Mouse (Mus musculus): ENCODE measurements at regions not wholly inside any gene's neighbourhood (a gene's known extent, or its start where the extent isn't known, plus 50 kb on each side); places are given as distances from the start of the nearest gene placed in this dataset.

DNA sequence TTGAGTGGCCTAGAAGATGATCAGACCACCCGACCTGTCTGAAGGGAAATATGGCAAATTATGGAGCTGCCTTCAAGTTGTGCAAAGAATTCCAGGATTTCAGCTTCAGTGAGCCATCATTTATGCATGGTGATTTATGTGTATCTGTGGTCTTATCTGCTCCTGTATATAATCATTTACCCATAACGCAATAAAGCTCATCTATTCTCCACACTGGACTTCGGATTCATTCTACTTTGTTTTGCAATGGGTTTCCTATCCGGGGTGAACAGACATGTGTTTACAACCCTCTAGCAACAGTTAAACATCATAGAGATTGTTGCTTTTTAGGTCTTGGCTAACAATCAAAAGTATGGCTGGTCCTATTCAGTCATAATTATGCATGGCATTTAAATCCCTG, 145.1 kb downstream of the Pcdh10 start:
- H3K4me2 ChIP-seq (replicated peaks; ENCODE audit: low read depth, low read length): no peak overlapping the region
- H3K27me3 ChIP-seq (ENCODE audit: control insufficient read depth, insufficient read depth, low read length): no peaks in the 10 kb centered on the region
- no peaks in the 10 kb centered on the region for H3K36me3 ChIP-seq (ENCODE audit: control insufficient read depth, insufficient read depth, low read length)
- no peak for ATAC-seq (ENCODE audit: low FRiP score)
- no peak overlapping the region for H3K4me3 ChIP-seq (ENCODE audit: low read depth, low read length)
- H3K27ac ChIP-seq (ENCODE audit: low read depth, low read length): no peak overlapping the region
- H3K4me1 ChIP-seq (replicated peaks; ENCODE audit: control insufficient read depth, insufficient read depth, low read length): no peaks in the 10 kb centered on the region
- 88% methylated on average over 4 of the region's 4 CpGs for WGBS
- H3K9me3 ChIP-seq (ENCODE audit: control insufficient read depth, low read length): no peaks in the 10 kb centered on the region
- no peak for DNase-seq (ENCODE audit: low spot score)
- no peak overlapping the region for H3K9ac ChIP-seq (ENCODE audit: low read depth, low read length)

DNA sequence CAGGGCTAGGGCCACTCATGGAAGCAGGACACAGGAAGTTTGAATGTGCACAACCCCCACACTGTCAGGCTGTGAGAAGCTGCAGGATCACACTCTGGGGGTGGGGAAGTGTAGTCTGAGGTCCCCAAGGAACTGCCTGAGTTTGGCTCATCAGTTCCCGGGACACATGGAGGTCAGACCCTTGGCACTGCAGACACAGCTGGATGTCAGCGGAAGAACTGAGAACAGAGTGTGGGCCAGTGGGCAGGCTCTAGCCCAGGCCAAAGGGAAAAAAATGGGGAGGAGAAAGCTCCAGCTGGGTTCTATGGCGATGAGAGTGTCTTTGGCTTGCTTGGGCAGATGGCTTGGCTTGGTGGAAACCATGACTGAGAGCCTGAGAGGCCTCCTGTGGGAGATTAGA, 168.9 kb downstream of the Pcdh10 start:
- Histone ChIP-seq H3K4me3 (ENCODE audit: low read depth, low read length) (no peak overlapping the region), H3K4me2 (replicated peaks; ENCODE audit: low read depth, low read length) (no peak overlapping the region), H3K9me3 (ENCODE audit: control insufficient read depth, low read length) (no peaks in the 10 kb centered on the region), H3K9ac (ENCODE audit: low read depth, low read length) (no peak overlapping the region), H3K36me3 (ENCODE audit: control insufficient read depth, insufficient read depth, low read length) (no peaks in the 10 kb centered on the region), H3K4me1 (replicated peaks; ENCODE audit: control insufficient read depth, insufficient read depth, low read length) (no peaks in the 10 kb centered on the region), H3K27me3 (ENCODE audit: control insufficient read depth, insufficient read depth, low read length) (no peaks in the 10 kb centered on the region), H3K27ac (ENCODE audit: low read depth, low read length) (no peak overlapping the region)
- no peak for DNase-seq (ENCODE audit: low spot score)
- WGBS: 91% methylated on average over 3 of the region's 3 CpGs
- ATAC-seq (ENCODE audit: low FRiP score): no peak

DNA sequence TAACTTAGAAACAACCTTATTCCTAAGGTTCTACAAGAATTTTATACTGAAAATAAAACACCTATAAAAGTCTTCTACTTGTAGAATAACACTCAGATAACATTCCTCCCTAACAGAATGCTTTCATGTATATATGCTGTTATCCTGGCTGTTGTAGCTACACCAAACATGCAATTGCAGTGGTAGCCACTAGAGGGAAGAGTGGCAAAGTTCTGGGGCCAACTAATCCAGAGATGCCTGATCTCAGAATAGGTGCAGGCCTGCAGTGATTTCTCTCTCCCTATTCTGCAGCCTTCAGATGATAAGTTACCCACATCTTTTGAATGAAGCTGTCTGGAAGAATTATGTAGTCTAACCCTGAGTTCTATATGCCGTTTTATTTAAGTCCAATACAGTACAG, 177.5 kb downstream of the Pcdh10 start:
- Histone ChIP-seq H3K9me3 (ENCODE audit: control insufficient read depth, low read length) (no peaks in the 10 kb centered on the region), H3K4me1 (replicated peaks; ENCODE audit: control insufficient read depth, insufficient read depth, low read length) (no peaks in the 10 kb centered on the region), H3K4me2 (replicated peaks; ENCODE audit: low read depth, low read length) (no peak overlapping the region), H3K27me3 (ENCODE audit: control insufficient read depth, insufficient read depth, low read length) (no peaks in the 10 kb centered on the region), H3K9ac (ENCODE audit: low read depth, low read length) (no peak overlapping the region), H3K36me3 (ENCODE audit: control insufficient read depth, insufficient read depth, low read length) (no peaks in the 10 kb centered on the region), H3K4me3 (ENCODE audit: low read depth, low read length) (no peak overlapping the region), H3K27ac (ENCODE audit: low read depth, low read length) (no peak overlapping the region)
- ATAC-seq (ENCODE audit: low FRiP score) (peak; percentile 67; the same call in 1 of the 2 replicates), DNase-seq (ENCODE audit: low spot score) (peak; percentile 74)
- 33% methylated on average over 1 of the region's 1 CpGs for WGBS

DNA sequence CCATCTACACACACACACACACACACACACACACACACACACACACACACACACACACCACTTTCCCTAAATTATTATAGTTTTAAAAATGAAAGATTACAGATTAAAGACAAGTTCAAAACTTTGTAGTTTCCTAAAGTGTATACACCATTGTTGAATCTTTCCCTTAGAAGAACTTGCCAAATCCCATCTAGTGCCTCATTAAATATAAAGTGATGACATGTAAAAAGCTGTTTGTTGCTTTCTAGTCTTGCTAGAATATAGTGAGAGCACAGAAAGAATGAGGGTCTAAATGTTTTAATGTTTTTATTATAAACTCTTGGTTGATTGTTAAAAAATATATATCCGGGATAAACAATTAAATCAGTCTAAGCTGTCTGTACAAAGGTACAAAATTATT, 194.8 kb downstream of the Pcdh10 start:
- Histone ChIP-seq H3K4me1 (replicated peaks; ENCODE audit: control insufficient read depth, insufficient read depth, low read length) (no peaks in the 10 kb centered on the region), H3K9me3 (ENCODE audit: control insufficient read depth, low read length) (no peaks in the 10 kb centered on the region), H3K4me2 (replicated peaks; ENCODE audit: low read depth, low read length) (no peak overlapping the region), H3K27ac (ENCODE audit: low read depth, low read length) (no peak overlapping the region), H3K9ac (ENCODE audit: low read depth, low read length) (no peak overlapping the region), H3K4me3 (ENCODE audit: low read depth, low read length) (no peak overlapping the region), H3K36me3 (ENCODE audit: control insufficient read depth, insufficient read depth, low read length) (no peaks in the 10 kb centered on the region), H3K27me3 (ENCODE audit: control insufficient read depth, insufficient read depth, low read length) (no peaks in the 10 kb centered on the region)
- DNase-seq (ENCODE audit: low spot score) (no peak), ATAC-seq (ENCODE audit: low FRiP score) (no peak)
- 93% methylated on average over 1 of the region's 1 CpGs for WGBS

DNA sequence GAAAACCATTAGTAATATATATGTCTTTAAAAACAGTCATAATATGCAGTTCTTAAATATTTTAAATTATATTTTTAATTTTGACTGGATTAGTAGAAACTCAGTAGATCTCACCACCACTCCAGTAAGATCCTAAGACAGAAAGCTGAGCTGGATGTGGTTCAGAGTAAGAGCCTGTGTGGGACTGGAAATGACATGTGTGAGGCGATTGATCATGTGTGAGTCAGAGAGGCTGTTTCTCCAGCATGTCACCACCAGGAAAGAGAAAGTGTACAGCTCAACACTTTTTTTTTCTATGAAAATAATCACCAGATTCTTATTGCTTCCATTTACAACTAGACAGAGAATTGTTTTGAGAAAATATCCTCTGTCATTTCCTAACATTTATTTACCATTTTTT, 198.8 kb downstream of the Pcdh10 start:
- Histone ChIP-seq H3K4me3 (ENCODE audit: low read depth, low read length) (no peak overlapping the region), H3K36me3 (ENCODE audit: control insufficient read depth, insufficient read depth, low read length) (no peaks in the 10 kb centered on the region), H3K9me3 (ENCODE audit: control insufficient read depth, low read length) (no peaks in the 10 kb centered on the region), H3K4me2 (replicated peaks; ENCODE audit: low read depth, low read length) (no peak overlapping the region), H3K9ac (ENCODE audit: low read depth, low read length) (no peak overlapping the region), H3K27me3 (ENCODE audit: control insufficient read depth, insufficient read depth, low read length) (no peaks in the 10 kb centered on the region), H3K27ac (ENCODE audit: low read depth, low read length) (no peak overlapping the region), H3K4me1 (replicated peaks; ENCODE audit: control insufficient read depth, insufficient read depth, low read length) (no peaks in the 10 kb centered on the region)
- 92% methylated on average over 1 of the region's 1 CpGs for WGBS
- no peak for ATAC-seq (ENCODE audit: low FRiP score)
- no peak for DNase-seq (ENCODE audit: low spot score)

DNA sequence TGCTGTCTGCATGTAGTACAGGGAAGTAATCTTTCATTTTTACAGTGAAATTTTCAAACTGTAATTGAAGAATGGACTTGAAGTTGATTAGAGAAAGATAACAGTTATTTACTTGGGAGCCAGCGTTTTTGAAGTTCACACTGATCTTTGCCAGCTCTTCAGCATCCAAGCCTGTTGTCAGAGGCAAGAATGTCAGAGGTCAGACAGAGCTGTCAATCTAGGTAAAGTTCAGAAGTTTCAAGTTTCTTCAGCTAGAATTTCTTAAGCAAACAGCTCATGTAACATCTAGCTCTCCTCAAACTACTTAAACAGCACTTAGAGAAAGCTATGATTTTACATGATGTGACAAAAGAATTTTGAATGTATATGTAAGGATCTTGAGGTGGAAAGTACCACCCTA, 215.4 kb downstream of the Pcdh10 start:
- 32% methylated on average over 1 of the region's 1 CpGs for WGBS
- no peaks in the 10 kb centered on the region for H3K36me3 ChIP-seq (ENCODE audit: control insufficient read depth, insufficient read depth, low read length)
- no peaks in the 10 kb centered on the region for H3K9me3 ChIP-seq (ENCODE audit: control insufficient read depth, low read length)
- H3K27me3 ChIP-seq (ENCODE audit: control insufficient read depth, insufficient read depth, low read length): no peaks in the 10 kb centered on the region
- no peak overlapping the region for H3K4me2 ChIP-seq (replicated peaks; ENCODE audit: low read depth, low read length)
- H3K4me1 ChIP-seq (replicated peaks; ENCODE audit: control insufficient read depth, insufficient read depth, low read length): no peaks in the 10 kb centered on the region
- H3K9ac ChIP-seq (ENCODE audit: low read depth, low read length): no peak overlapping the region
- no peak overlapping the region for H3K4me3 ChIP-seq (ENCODE audit: low read depth, low read length)
- H3K27ac ChIP-seq (ENCODE audit: low read depth, low read length): no peak overlapping the region
- ATAC-seq (ENCODE audit: low FRiP score): no peak
- DNase-seq (ENCODE audit: low spot score): no peak

DNA sequence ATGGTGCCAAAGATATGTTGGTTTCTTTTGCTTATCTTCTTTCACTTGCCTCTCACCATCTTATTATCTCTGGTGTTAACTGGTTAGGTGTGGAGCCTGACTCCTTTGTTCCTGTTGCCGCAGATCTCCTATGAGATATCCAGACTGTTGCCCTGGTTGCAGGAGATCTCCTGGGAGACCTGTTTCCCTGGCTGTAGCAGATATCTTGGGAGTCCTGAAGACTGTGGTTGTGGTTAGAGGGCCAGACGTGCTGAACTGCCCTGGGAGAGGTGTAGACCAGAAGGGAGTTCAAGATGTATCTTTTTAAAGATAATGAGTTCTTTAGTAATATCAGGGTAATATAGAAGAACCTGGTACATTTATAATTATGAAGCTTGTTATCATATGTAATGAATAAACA, 224.1 kb downstream of the Pcdh10 start:
- Histone ChIP-seq H3K27me3 (ENCODE audit: control insufficient read depth, insufficient read depth, low read length) (no peaks in the 10 kb centered on the region), H3K36me3 (ENCODE audit: control insufficient read depth, insufficient read depth, low read length) (no peaks in the 10 kb centered on the region), H3K27ac (ENCODE audit: low read depth, low read length) (no peak overlapping the region), H3K9me3 (ENCODE audit: control insufficient read depth, low read length) (no peaks in the 10 kb centered on the region), H3K9ac (ENCODE audit: low read depth, low read length) (no peak overlapping the region), H3K4me2 (replicated peaks; ENCODE audit: low read depth, low read length) (no peak overlapping the region), H3K4me1 (replicated peaks; ENCODE audit: control insufficient read depth, insufficient read depth, low read length) (no peaks in the 10 kb centered on the region), H3K4me3 (ENCODE audit: low read depth, low read length) (no peak overlapping the region)
- WGBS: 82% methylated on average over 2 of the region's 2 CpGs
- DNase-seq (ENCODE audit: low spot score): no peak
- ATAC-seq (ENCODE audit: low FRiP score): no peak

DNA sequence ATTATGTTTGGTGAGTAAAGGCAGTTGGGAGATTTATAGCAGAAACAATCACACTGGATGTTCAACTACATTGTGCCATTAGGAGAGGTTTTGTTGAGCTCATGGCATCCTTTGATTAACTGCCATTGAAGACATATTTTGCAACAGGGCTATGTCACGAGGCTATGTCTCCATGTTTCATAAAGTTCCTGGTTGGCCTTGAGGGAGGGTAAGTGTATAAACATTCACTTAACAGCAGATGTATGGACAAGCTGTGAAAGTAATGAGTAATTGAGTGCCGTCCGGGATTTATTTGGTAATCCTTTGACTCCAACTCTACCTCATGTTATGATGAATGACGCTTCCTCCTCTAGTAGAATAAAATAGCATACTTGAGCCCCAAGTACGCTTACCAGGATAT, 225.0 kb downstream of the Pcdh10 start:
- no peak overlapping the region for H3K9ac ChIP-seq (ENCODE audit: low read depth, low read length)
- H3K27ac ChIP-seq (ENCODE audit: low read depth, low read length): no peak overlapping the region
- DNase-seq (ENCODE audit: low spot score): no peak
- WGBS: 78% methylated on average over 5 of the region's 5 CpGs
- H3K4me1 ChIP-seq (replicated peaks; ENCODE audit: control insufficient read depth, insufficient read depth, low read length): no peaks in the 10 kb centered on the region
- H3K27me3 ChIP-seq (ENCODE audit: control insufficient read depth, insufficient read depth, low read length): no peaks in the 10 kb centered on the region
- ATAC-seq (ENCODE audit: low FRiP score): no peak
- no peaks in the 10 kb centered on the region for H3K36me3 ChIP-seq (ENCODE audit: control insufficient read depth, insufficient read depth, low read length)
- no peaks in the 10 kb centered on the region for H3K9me3 ChIP-seq (ENCODE audit: control insufficient read depth, low read length)
- H3K4me3 ChIP-seq (ENCODE audit: low read depth, low read length): no peak overlapping the region
- no peak overlapping the region for H3K4me2 ChIP-seq (replicated peaks; ENCODE audit: low read depth, low read length)

DNA sequence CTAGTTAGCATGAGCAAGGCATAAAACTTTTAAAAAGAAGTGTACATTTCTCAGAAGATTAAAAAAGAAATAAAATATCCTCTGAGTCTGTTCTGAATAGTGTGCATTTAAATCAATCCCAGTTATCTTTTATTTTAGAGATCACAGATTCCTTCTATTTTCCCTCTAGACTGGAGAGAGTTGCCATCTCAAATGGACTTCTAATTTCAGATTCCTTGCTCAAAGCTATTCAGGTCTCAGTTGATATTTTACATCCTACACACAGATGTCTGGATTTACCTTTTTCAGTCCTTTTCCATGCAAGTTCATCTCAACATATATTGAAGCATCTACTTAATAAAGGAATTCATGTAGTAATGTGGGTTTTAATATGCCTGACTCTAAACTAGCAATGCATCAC, 242.5 kb downstream of the Pcdh10 start:
- DNase-seq (ENCODE audit: low spot score): no peak
- H3K4me1 ChIP-seq (replicated peaks; ENCODE audit: control insufficient read depth, insufficient read depth, low read length): no peaks in the 10 kb centered on the region
- ATAC-seq (ENCODE audit: low FRiP score): no peak

More for the DNA sequence above, 242.5 kb downstream of the Pcdh10 start:
- Histone ChIP-seq H3K9me3 (ENCODE audit: control insufficient read depth, low read length) (no peaks in the 10 kb centered on the region), H3K27ac (ENCODE audit: low read depth, low read length) (no peak overlapping the region), H3K4me3 (ENCODE audit: low read depth, low read length) (no peak overlapping the region), H3K4me2 (replicated peaks; ENCODE audit: low read depth, low read length) (no peak overlapping the region), H3K9ac (ENCODE audit: low read depth, low read length) (no peak overlapping the region), H3K36me3 (ENCODE audit: control insufficient read depth, insufficient read depth, low read length) (no peaks in the 10 kb centered on the region), H3K27me3 (ENCODE audit: control insufficient read depth, insufficient read depth, low read length) (no peaks in the 10 kb centered on the region)

All from hindbrain, embryonic 11.5 days (tissue).